Mouse (Mus musculus) heart, adult 10 weeks (tissue): ENCODE results near the gene Fgf4. TPM values are rescaled to one million over a fixed set of nuclear protein-coding genes. Genes with fewer than 3 reads are reported as not detected.

Source experiments
- polyA plus RNA-seq: library from polyadenylated mRNA; stranded (reverse); fragments of 350-450 nt; fragmentation: Illumina TruSeq; extraction: RNeasy Lipid Tissue Mini Kit (QIAGEN cat#74804); gene quantifications from one replicate; pipeline ENCODE4 v1.2.3, GENCODE M21; 2014; ENCODE audit warnings: low read depth, low replicate concordance

The Fgf4 gene
- not detected for polyA plus RNA-seq

DNA sequence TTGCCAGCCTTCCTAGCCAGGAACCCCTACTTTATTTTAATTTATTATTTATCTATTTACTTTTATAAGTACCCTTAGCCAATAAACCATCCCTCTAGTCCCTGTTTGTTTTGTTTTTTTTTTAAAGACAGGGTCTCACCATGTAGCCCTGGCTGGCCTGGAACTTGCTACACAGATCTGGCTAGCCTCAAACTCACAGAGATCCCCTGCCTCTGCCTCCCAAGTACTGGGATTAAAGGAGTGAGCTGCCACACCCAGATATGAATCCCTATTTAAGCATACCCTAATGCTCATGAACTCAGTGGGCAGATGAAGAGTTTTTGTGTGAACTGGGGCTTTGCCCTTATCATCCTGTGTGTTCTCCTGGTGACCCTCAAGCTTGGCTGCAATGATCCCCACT, at the start of gene Fgf4:
Gene Fgf4 (plus strand): TSS at position 301 of the 400 bp plus-strand sequence.

GRCm38 (mm10) chr7:144837891-144838488, 9.2 kb upstream of the Fgf4 start, which contains the start of gene Fgf3:
TSS of gene Fgf3 (plus strand) at chr7:144838083.

DNA sequence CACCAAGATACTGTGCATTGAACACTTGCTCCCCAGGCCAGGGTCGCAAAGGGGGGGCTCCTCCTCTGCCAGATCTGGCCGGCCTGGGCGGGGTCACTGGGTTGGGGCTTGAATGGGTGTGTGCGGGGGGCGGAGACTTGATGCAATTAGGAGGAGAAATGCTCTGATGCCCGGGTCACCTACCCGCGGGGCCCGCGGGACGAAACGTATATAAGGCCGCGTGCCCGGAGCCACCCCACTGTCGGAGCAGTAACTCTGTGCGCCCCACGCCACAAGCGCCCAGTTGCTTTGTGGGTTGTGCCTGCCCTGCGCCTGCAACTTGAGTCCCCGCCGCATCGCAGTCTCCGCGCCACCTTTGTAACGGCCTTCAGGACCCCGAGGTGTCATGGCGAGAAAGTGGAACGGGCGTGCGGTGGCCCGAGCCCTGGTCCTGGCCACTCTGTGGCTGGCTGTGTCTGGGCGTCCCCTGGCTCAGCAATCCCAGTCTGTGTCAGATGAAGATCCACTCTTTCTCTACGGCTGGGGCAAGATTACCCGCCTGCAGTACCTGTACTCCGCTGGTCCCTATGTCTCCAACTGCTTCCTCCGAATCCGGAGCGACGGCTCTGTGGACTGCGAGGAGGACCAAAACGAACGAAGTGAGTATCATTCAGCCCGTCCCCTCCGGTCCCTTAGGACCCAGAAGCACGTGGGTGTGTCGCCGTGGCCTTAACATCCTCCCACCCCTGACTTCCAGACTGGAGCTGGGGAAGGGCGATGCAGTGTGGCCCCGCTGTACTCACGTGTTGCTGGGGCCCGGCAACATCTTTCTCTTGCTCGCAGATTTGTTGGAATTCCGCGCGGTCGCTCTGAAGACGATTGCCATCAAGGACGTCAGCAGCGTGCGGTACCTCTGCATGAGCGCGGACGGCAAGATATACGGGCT, 49.4 kb downstream of the Fgf4 start, which contains the start of gene Fgf15:
Gene Fgf15 (plus strand): TSS at position 238 of the 925 bp plus-strand sequence.

Other genes with a start within 250 kb of the Fgf4 start
- 8.4 TPM for gene Ano1, start 95.4 kb upstream of the Fgf4 start, polyA plus RNA-seq
- not detected for gene Fgf3, start 9.3 kb upstream of the Fgf4 start, polyA plus RNA-seq
- not detected for gene Fgf15, start 49.2 kb downstream of the Fgf4 start, polyA plus RNA-seq
- gene LTO1, start 67.7 kb downstream of the Fgf4 start, polyA plus RNA-seq, result 25.3 TPM
- 25.9 TPM for gene Ccnd1, start 92.6 kb downstream of the Fgf4 start, polyA plus RNA-seq